12 mouse cellular contexts compared by ENCODE assay signal in genomic region chr5:44552121-44552520, GRCm38 (mm10).
DNase-seq lines count a peak whose midpoint lies in the region; ATAC-seq and TF ChIP-seq lines count a peak whose summit lies in the region.
"Had no signal": no experiment of that assay in that cellular context is flagged by ENCODE, and none has a peak within 500 bp of the region (broad histone marks: within the 10 kb centered on the region; RNA-seq: fewer than 3 reads in every experiment).

No protein-coding gene starts in this region.

- H3K27me3 ChIP-seq in heart, embryonic 12.5 days (replicated peaks) = no peaks in the 10 kb centered on the region
- no peaks in the 10 kb centered on the region for H3K27me3 ChIP-seq in lung, embryonic 15.5 days
- H3K27me3 ChIP-seq: heart, embryonic 13.5 days had no signal

- 88% methylated on average over 8 of the region's 8 CpGs for WGBS in heart, embryonic 12.5 days
- WGBS in lung, embryonic 15.5 days = 74% methylated on average over 8 of the region's 8 CpGs

- H3K4me1 ChIP-seq in heart, embryonic 12.5 days (replicated peaks) = no peaks in the 10 kb centered on the region
- no peaks in the 10 kb centered on the region; the same call in 1 of the 2 replicates for H3K4me1 ChIP-seq in embryonic fibroblast, embryonic 13.5 days (ENCODE audit: control insufficient read depth, insufficient read depth, low read length)
- no peaks in the 10 kb centered on the region for H3K4me1 ChIP-seq in lung, embryonic 15.5 days
- H3K4me1 ChIP-seq: heart, embryonic 13.5 days had no signal

- no peaks in the 10 kb centered on the region for H3K9me3 ChIP-seq in heart, embryonic 12.5 days (replicated peaks)
- no peaks in the 10 kb centered on the region for H3K9me3 ChIP-seq in lung, embryonic 15.5 days
- H3K9me3 ChIP-seq: heart, embryonic 13.5 days had no signal

- no peaks in the 10 kb centered on the region for H3K36me3 ChIP-seq in heart, embryonic 12.5 days
- H3K36me3 ChIP-seq in lung, embryonic 15.5 days = no peaks in the 10 kb centered on the region
- H3K36me3 ChIP-seq: heart, embryonic 13.5 days had no signal

- no peak for ATAC-seq in heart, embryonic 12.5 days (ENCODE audit: insufficient number of reproducible peaks, low FRiP score)
- ATAC-seq in lung, embryonic 15.5 days (ENCODE audit: borderline replicate concordance, extremely low read depth, low FRiP score, low TSS enrichment) = no peak
- ATAC-seq: hindbrain, embryonic 16.5 days had no signal

- no peak for TF ChIP-seq POLR2A in embryonic fibroblast, embryonic 13.5 days (IDR thresholded peaks at IDR 0.05; ENCODE audit: low read depth, low read length)

- peak; percentile 9 to 16 for DNase-seq in heart, adult 9 months (ENCODE audit: low spot score in 2 of 2)
- DNase-seq in NIH3T3 (ENCODE audit: low read depth) = peak; percentile 28
- DNase-seq in left cerebral cortex, adult 11 months (ENCODE audit: low spot score) = no peak
- no peak for DNase-seq in right cerebral cortex, postnatal 36 days (ENCODE audit: low spot score in 2 of 2)
- no peak for DNase-seq in thymus, postnatal 4 days
- DNase-seq: cerebellum, adult 11-12 months had no signal

- TF ChIP-seq CTCF in embryonic fibroblast, embryonic 13.5 days (IDR thresholded peaks at IDR 0.05; ENCODE audit: borderline replicate concordance, insufficient read depth, low read length) = no peak

- no peak overlapping the region for H3K4me2 ChIP-seq in heart, embryonic 12.5 days
- 0 out of 2 replicates have a peak overlapping the region, but pooled peaks have one; percentile 5 for H3K4me2 ChIP-seq in lung, embryonic 15.5 days
- H3K4me2 ChIP-seq: heart, embryonic 13.5 days had no signal

- H3K9ac ChIP-seq in heart, embryonic 12.5 days = no peak overlapping the region
- H3K9ac ChIP-seq in lung, embryonic 15.5 days = no peak overlapping the region
- H3K9ac ChIP-seq: heart, embryonic 13.5 days; liver, embryonic 14.5 days had no signal

- no peak overlapping the region for H3K4me3 ChIP-seq in heart, embryonic 12.5 days
- H3K4me3 ChIP-seq in embryonic fibroblast, embryonic 13.5 days (ENCODE audit: insufficient read depth, low read length) = no peak overlapping the region
- H3K4me3 ChIP-seq in lung, embryonic 15.5 days = no peak overlapping the region
- H3K4me3 ChIP-seq: heart, embryonic 13.5 days had no signal

- H3K27ac ChIP-seq in heart, embryonic 12.5 days (ENCODE audit: poor library complexity, severe bottlenecking) = no peak overlapping the region
- peak overlapping the region; percentile 53 for H3K27ac ChIP-seq in embryonic fibroblast, embryonic 13.5 days (ENCODE audit: insufficient read depth, low read length)
- no peak overlapping the region for H3K27ac ChIP-seq in lung, embryonic 15.5 days
- H3K27ac ChIP-seq: heart, embryonic 13.5 days; liver, embryonic 14.5 days had no signal

Comparison
In these comparisons a context has a peak if more than half of its experiments do, and no peak if none do; other contexts are left out.
1. DNase-seq: peak in heart, adult 9 months (2 of 2) and NIH3T3 (single experiment); none in left cerebral cortex, adult 11 months (single experiment), right cerebral cortex, postnatal 36 days (0 of 2) and thymus, postnatal 4 days (single experiment).